In the genomic region with DNA sequence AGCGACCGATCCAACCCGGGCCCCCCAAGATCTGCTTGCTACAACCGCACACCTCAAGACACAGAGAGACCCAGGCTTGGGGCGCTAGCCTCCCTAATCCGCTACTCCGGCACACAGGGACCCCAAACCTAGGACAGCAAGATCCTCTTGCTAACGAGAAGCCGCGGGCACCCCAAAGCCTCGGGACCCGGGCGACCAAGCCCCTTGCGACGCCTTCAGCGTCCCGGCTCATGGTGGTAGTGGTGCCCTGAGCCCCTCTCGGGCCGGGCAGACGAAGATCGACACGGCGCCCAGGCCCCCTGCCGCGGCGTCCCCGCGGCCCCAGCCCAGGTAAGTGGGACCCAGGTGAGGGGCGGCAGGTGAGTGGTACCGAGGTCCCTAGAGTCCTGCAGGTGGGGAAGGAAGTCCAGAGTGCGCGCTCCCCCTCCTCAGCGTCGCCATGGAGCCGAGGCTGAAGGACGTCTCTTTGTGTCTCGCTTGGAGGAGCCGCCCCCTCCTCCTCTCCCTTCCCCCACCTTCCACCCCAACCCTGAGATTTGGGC, we compare ENCODE assay signal across 8 mouse cellular contexts. TPM values are rescaled to one million over a fixed set of nuclear protein-coding genes. Genes with fewer than 3 reads are reported as not detected.
A peak's percentile ranks its signal among the peaks of the same experiment; 100 is the strongest.
DNase-seq lines count a peak whose midpoint lies in the region; ATAC-seq and TF ChIP-seq lines count a peak whose summit lies in the region.

No protein-coding gene starts in this region.

- peak overlapping the region; percentile 99 for H3K4me2 ChIP-seq in hindbrain, embryonic 14.5 days (replicated peaks)

- peak overlapping the region; percentile 81 for H3K4me3 ChIP-seq in spleen, adult 2 months (ENCODE audit: extremely low read depth, insufficient read depth, insufficient read length)
- H3K4me3 ChIP-seq in hindbrain, embryonic 14.5 days (replicated peaks; ENCODE audit: low read length) = peak overlapping the region; percentile 98

- peak overlapping the region; percentile 96 for H3K27ac ChIP-seq in spleen, adult 2 months (ENCODE audit: insufficient read depth, low read length)
- peak overlapping the region; percentile 98 for H3K27ac ChIP-seq in hindbrain, embryonic 14.5 days

- 0% methylated on average over 37 of the region's 38 CpGs for WGBS in spleen, adult 2 months
- 1% methylated on average over 37 of the region's 38 CpGs for WGBS in hindbrain, embryonic 14.5 days

- DNase-seq in CD4-positive, CD25-positive, alpha-beta regulatory T cell, adult 2 months (ENCODE audit: low read depth, low spot score) = peak; percentile 37
- no peak for DNase-seq in spleen, adult 2 months (ENCODE audit: low read depth in 1 of 2, low spot score in 2 of 2)
- DNase-seq in spleen, postnatal 14 days (ENCODE audit: low spot score in 2 of 2) = no peak
- DNase-seq in hindbrain, embryonic 14.5 days (ENCODE audit: low spot score) = peak; percentile 50
- DNase-seq in MN1 (ENCODE audit: low spot score) = no peak
- DNase-seq in adrenal gland, adult (ENCODE audit: inconsistent age in 2 of 2, low spot score in 1 of 2) = no peak

- ATAC-seq in CD4-positive, CD25-positive, alpha-beta regulatory T cell, adult 4 months = no peak
- ATAC-seq in hindbrain, embryonic 14.5 days (ENCODE audit: low FRiP score) = peak; percentile 35; the same call in 1 of the 2 replicates
- ATAC-seq in megakaryocyte-erythroid progenitor cell, adult 5-6 weeks (replicated peaks; ENCODE audit: low FRiP score, low TSS enrichment, poor library complexity, severe bottlenecking) = 0 out of 2 replicates have a peak, but pooled peaks have one; percentile 8

- TF ChIP-seq POLR2A in spleen, adult 2 months (IDR thresholded peaks at IDR 0.05; ENCODE audit: low read depth, low read length) = no peak

- no peak for TF ChIP-seq CTCF in spleen, adult 2 months (IDR thresholded peaks at IDR 0.05; ENCODE audit: extremely low read depth, insufficient read depth, insufficient read length, insufficient replicate concordance)

- H3K27me3 ChIP-seq in spleen, adult 2 months (ENCODE audit: control insufficient read depth, insufficient read depth, low read length) = no peaks in the 10 kb centered on the region
- no peaks in the 10 kb centered on the region for H3K27me3 ChIP-seq in hindbrain, embryonic 14.5 days (ENCODE audit: control insufficient read depth, insufficient read depth, low read length)

- H3K9me3 ChIP-seq in hindbrain, embryonic 14.5 days (ENCODE audit: control insufficient read depth, low read length) = no peaks in the 10 kb centered on the region

- H3K9ac ChIP-seq in hindbrain, embryonic 14.5 days = peak overlapping the region; percentile 100

- H3K4me1 ChIP-seq in spleen, adult 2 months (ENCODE audit: control insufficient read depth, insufficient read depth, insufficient read length) = peaks cover 28% of the 10 kb centered on the region; the same call in 1 of the 2 replicates
- peaks cover 42% of the 10 kb centered on the region for H3K4me1 ChIP-seq in hindbrain, embryonic 14.5 days (replicated peaks; ENCODE audit: control insufficient read depth, insufficient read depth, low read length)

- H3K36me3 ChIP-seq in spleen, adult 2 months (ENCODE audit: control insufficient read depth, insufficient read depth, low read length) = peaks cover 13% of the 10 kb centered on the region
- H3K36me3 ChIP-seq in hindbrain, embryonic 14.5 days (replicated peaks; ENCODE audit: control insufficient read depth, insufficient read depth) = peaks cover 31% of the 10 kb centered on the region

RNA-seq across cellular contexts. Expression of a gene that starts 0.4 kb away (rescaled TPM):
- polyA plus RNA-seq in CD4-positive, CD25-positive, alpha-beta regulatory T cell, adult 4 months (2017; shearing (Covaris generic)) = 1 to 10 TPM; 2.7 to 5.0 TPM
- polyA plus RNA-seq in spleen, adult 2 months (2012; rRNA removed) = 73.4 and 99.1 TPM in 2 replicates
- polyA plus RNA-seq in hindbrain, embryonic 14.5 days (2014; fragmentation: Nextera tagmentation; extraction: Ambion mirVana) = 290 and 319 TPM in 2 replicates
- total RNA-seq in megakaryocyte-erythroid progenitor cell, adult 5-6 weeks (2014; fragmentation: Nextera tagmentation) = 6.6 and 7.0 TPM in 2 replicates
- total RNA-seq in megakaryocyte-erythroid progenitor cell, adult 5-6 weeks (2017) = 2.9 and 5.2 TPM in 2 replicates

Comparison
In these comparisons a context has a peak if more than half of its experiments do, and no peak if none do; other contexts are left out.
1. DNase-seq: peak in CD4-positive, CD25-positive, alpha-beta regulatory T cell, adult 2 months (single experiment) and hindbrain, embryonic 14.5 days (single experiment); none in spleen, adult 2 months (0 of 2), spleen, postnatal 14 days (0 of 2), MN1 (single experiment) and adrenal gland, adult (0 of 2).
2. RNA of a gene that starts 0.4 kb away (polyA plus RNA-seq): 290 to 319 TPM in hindbrain, embryonic 14.5 days and 73.4 to 99.1 TPM in spleen, adult 2 months; 2.7 to 5.0 TPM in CD4-positive, CD25-positive, alpha-beta regulatory T cell, adult 4 months; every median in the first group is over 10 times any median in the second.